Mouse (Mus musculus) neural tube, embryonic 15.5 days (tissue): ENCODE results near the gene Spout1. TPM values are rescaled to one million over a fixed set of nuclear protein-coding genes. Genes with fewer than 3 reads are reported as not detected.
"Not testable (repeated sequence)": the region's sequence is repeated elsewhere in the genome, so short reads cannot be mapped to it uniquely, and the experiment has no call there.

ENCODE experiments used
- ATAC-seq: fragments of 200-750 bp; cut with Nextera tagmentation; 2 replicates; pipeline ENCODE4 v1.8.0; 2017; ENCODE audit warnings: mild to moderate bottlenecking, moderate TSS enrichment, moderate library complexity; ENCODE audit not compliant: low FRiP score
- H3K27ac ChIP-seq: fragments of 300-500 bp; sonication (generic); replicated peaks from 2 replicates; pipeline ENCODE4 v1.5.1; 2015; ENCODE audit warnings: mild to moderate bottlenecking, inconsistent platforms
- H3K27me3 ChIP-seq: fragments of 300-500 bp; sonication (generic); replicated peaks from 2 replicates; pipeline ENCODE4 v1.6.1; 2015; ENCODE audit warnings: inconsistent platforms
- H3K36me3 ChIP-seq: fragments of 300-500 bp; sonication (generic); 2 replicates; pipeline ENCODE4 v1.6.1; 2015; ENCODE audit warnings: inconsistent platforms
- H3K4me1 ChIP-seq: fragments of 300-500 bp; sonication (generic); 2 replicates; pipeline ENCODE4 v1.6.1; 2015; ENCODE audit warnings: inconsistent platforms
- H3K4me2 ChIP-seq: fragments of 300-500 bp; sonication (generic); 2 replicates; pipeline ENCODE4 v1.6.1; 2015; ENCODE audit warnings: inconsistent platforms, mild to moderate bottlenecking, moderate library complexity
- H3K4me3 ChIP-seq: fragments of 300-500 bp; sonication (generic); replicated peaks from 2 replicates; pipeline ENCODE4 v1.5.1; 2015; ENCODE audit warnings: mild to moderate bottlenecking, inconsistent platforms
- H3K9ac ChIP-seq: fragments of 300-500 bp; sonication (generic); replicated peaks from 2 replicates; pipeline ENCODE4 v1.6.1; 2015; ENCODE audit warnings: mild to moderate bottlenecking, inconsistent platforms
- H3K9me3 ChIP-seq: fragments of 300-500 bp; sonication (generic); replicated peaks from 2 replicates; pipeline ENCODE4 v1.6.1; 2016; ENCODE audit warnings: inconsistent platforms
- WGBS: fragments of 180-500 bp; shearing (Covaris S2); methylation state at CpG from one replicate; pipeline ENCODE4 v1.1.7; 2015; ENCODE audit warnings: mixed read lengths; 5-methylcytosine and 5-hydroxymethylcytosine counted together
- polyA plus RNA-seq: library from polyadenylated mRNA; unstranded; fragments of >200 nt; fragmentation: Nextera tagmentation; extraction: Ambion mirVana; gene quantifications from 2 replicates; pipeline ENCODE4 v1.2.1, GENCODE M21; 2015

Gene Spout1
- polyA plus RNA-seq, 1 experiment from 2014 or later, result 70.5 TPM

GRCm38 (mm10) chr2:30203439-30203838 is 25.2 kb upstream of the Spout1 start:
- Histone ChIP-seq H3K4me1 (peaks cover 22% of the 10 kb centered on the region), H3K27me3 (no peaks in the 10 kb centered on the region), H3K27ac (no peak overlapping the region), H3K36me3 (no peaks in the 10 kb centered on the region), H3K9me3 (no peaks in the 10 kb centered on the region), H3K4me3 (no peak overlapping the region), H3K4me2 (no peak overlapping the region), H3K9ac (no peak overlapping the region)
- 80% methylated on average over 7 of the region's 7 CpGs for WGBS
- ATAC-seq, result no peak

- Histone ChIP-seq H3K27me3 (no peaks in the 10 kb centered on the region), H3K9me3 (no peaks in the 10 kb centered on the region), H3K36me3 (no peaks in the 10 kb centered on the region), H3K27ac (no peak overlapping the region), H3K9ac (no peak overlapping the region), H3K4me1 (peaks cover 12% of the 10 kb centered on the region), H3K4me2 (no peak overlapping the region), H3K4me3 (no peak overlapping the region)
- 87% methylated on average over 5 of the region's 5 CpGs for WGBS
- no peak for ATAC-seq
These were observed 22.2 kb upstream of the Spout1 start for GRCm38 (mm10) chr2:30200388-30200925.

GRCm38 (mm10) chr2:30199984-30200383 is 21.7 kb upstream of the Spout1 start:
- no peak overlapping the region for H3K9ac ChIP-seq
- whole genome bisulfite sequencing, result 67% methylated on average over 1 of the region's 1 CpGs
- ATAC-seq, result no peak
- H3K27ac ChIP-seq, result no peak overlapping the region
- no peak overlapping the region for H3K4me2 ChIP-seq
- H3K4me1 ChIP-seq, result peaks cover 11% of the 10 kb centered on the region
- H3K36me3 ChIP-seq, result no peaks in the 10 kb centered on the region
- no peaks in the 10 kb centered on the region for H3K27me3 ChIP-seq
- H3K4me3 ChIP-seq, result no peak overlapping the region
- H3K9me3 ChIP-seq, result no peaks in the 10 kb centered on the region

GRCm38 (mm10) chr2:30198021-30198420 is 19.8 kb upstream of the Spout1 start:
- Histone ChIP-seq H3K4me2 (no peak overlapping the region), H3K4me3 (no peak overlapping the region), H3K9ac (no peak overlapping the region), H3K36me3 (no peaks in the 10 kb centered on the region), H3K9me3 (no peaks in the 10 kb centered on the region), H3K4me1 (no peaks in the 10 kb centered on the region), H3K27me3 (no peaks in the 10 kb centered on the region), H3K27ac (no peak overlapping the region)
- ATAC-seq, result no peak
- WGBS, result 60% methylated on average over 4 of the region's 4 CpGs

DNA sequence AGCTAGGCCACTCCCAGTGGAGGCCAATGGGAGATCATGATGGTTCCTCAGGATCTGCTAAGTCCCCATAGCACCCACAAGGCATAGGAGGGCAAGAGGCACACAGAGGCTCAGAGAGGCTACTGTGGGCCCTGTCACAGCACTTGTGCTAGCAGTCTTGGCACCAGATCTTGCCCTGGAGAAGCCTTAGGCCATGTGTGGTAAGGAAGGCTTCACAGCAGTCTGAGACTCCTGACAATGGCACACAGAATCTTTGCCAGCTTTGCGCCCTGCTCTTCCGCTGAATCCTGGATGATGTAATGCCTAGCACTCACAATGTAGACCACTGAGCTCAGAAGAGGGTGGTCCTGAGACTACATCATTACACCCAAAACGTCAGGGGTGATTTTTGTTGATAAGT is 16.4 kb upstream of the Spout1 start:
- ATAC-seq, result no peak
- Histone ChIP-seq H3K9ac (no peak overlapping the region), H3K9me3 (no peaks in the 10 kb centered on the region), H3K4me1 (no peaks in the 10 kb centered on the region), H3K36me3 (peaks cover 5% of the 10 kb centered on the region; the same call in 1 of the 2 replicates), H3K4me3 (no peak overlapping the region), H3K27ac (no peak overlapping the region), H3K27me3 (no peaks in the 10 kb centered on the region), H3K4me2 (no peak overlapping the region)
- WGBS, result 81% methylated on average over 3 of the region's 3 CpGs

DNA sequence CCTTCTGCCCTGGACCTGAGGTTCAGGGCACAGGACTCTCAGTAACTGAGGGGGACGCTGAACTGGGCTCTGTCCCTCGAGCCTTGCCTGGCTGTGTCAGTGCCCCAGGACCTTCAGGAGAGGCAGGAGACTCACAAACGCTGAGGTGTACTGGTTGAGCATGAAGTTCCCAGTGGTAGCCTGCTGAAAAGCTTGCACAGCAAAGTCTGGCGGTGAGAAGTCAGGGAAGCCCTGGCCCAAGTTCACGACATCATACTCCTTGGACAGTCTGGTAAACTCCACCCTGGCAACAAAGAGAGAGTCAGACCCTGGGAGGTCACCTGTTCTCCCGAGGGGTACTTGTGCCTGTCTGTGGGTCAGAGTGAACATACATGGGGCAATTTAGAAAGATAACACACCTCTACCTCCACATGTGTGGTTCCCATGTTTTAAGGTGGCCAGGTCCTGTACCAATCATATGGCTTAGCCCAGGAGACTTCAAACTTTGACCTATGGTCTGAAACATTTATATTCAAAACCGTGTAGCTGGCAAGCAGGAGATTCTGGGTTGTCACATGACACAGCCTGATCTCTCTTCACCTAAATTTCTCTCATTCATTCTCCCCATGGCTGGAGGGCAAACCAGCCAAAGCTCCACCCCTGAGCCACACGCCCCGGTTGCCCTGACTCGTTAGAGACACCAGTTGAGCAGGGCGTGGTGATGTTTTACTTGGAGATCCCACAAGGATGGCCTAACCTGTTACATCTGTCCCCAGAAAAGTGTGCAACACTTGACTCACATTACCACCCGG is 13.7 kb upstream of the Spout1 start:
- Histone ChIP-seq H3K9ac (no peak overlapping the region), H3K36me3 (peaks cover 11% of the 10 kb centered on the region), H3K9me3 (no peaks in the 10 kb centered on the region), H3K27ac (no peak overlapping the region), H3K4me3 (no peak overlapping the region), H3K4me1 (no peaks in the 10 kb centered on the region), H3K4me2 (no peak overlapping the region), H3K27me3 (no peaks in the 10 kb centered on the region)
- WGBS, result 93% methylated on average over 12 of the region's 12 CpGs
- ATAC-seq, result no peak

- WGBS, result 77% methylated on average over 3 of the region's 3 CpGs
- no peak for ATAC-seq
- Histone ChIP-seq H3K9ac (no peak overlapping the region), H3K4me3 (no peak overlapping the region), H3K27me3 (no peaks in the 10 kb centered on the region), H3K9me3 (no peaks in the 10 kb centered on the region), H3K4me1 (no peaks in the 10 kb centered on the region), H3K36me3 (peaks cover 11% of the 10 kb centered on the region), H3K4me2 (no peak overlapping the region), H3K27ac (no peak overlapping the region)
These were observed 7.4 kb upstream of the Spout1 start for GRCm38 (mm10) chr2:30185681-30186080.

DNA sequence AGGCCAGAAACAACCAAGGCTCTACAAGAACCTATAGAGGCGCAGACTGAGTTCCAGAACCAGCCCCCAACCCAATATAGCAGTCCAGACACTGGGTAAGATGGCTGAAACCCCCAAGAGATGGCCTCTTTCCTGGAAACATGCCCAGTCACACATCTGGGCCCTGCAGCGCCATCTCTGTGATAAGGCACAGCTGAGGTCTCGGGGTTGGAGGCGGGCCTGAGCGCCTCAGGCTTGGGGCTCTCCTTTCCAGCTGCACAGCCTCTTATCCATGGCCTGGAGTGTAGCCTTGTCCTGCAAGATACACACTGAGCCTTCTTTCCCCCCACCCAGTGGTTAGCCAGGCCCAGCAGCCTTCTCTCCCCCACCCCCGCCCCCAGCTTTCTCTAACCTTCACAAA is 7.0 kb upstream of the Spout1 start:
- no peaks in the 10 kb centered on the region for H3K4me1 ChIP-seq
- ATAC-seq, result no peak
- peaks cover 11% of the 10 kb centered on the region for H3K36me3 ChIP-seq
- 90% methylated on average over 6 of the region's 6 CpGs for WGBS
- no peak overlapping the region for H3K4me3 ChIP-seq
- H3K9me3 ChIP-seq, result no peaks in the 10 kb centered on the region
- no peaks in the 10 kb centered on the region for H3K27me3 ChIP-seq
- H3K4me2 ChIP-seq, result no peak overlapping the region
- H3K27ac ChIP-seq, result no peak overlapping the region
- H3K9ac ChIP-seq, result no peak overlapping the region

DNA sequence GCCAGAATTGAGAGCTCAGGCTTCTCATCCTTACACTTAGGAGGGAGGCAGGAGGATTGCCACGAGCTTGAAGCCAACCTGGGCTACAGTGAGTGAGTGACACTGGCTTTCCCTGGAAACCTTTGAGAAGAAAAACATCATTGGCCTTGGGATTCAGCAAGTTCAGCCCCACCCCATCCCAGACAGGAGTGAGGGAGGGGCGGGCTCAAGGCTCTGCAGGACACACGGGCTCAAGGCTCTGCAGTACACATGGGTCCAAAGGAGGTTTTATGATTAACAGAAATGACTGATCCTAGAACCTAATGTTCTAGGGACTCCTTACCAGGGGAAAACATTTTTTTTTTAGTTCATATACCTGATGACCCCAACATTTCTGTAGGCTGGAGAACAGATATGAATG is 5.5 kb upstream of the Spout1 start:
- peaks cover 5% of the 10 kb centered on the region; the same call in 1 of the 2 replicates for H3K36me3 ChIP-seq
- no peaks in the 10 kb centered on the region for H3K9me3 ChIP-seq
- no peak overlapping the region for H3K4me3 ChIP-seq
- 73% methylated on average over 3 of the region's 3 CpGs for WGBS
- no peaks in the 10 kb centered on the region for H3K27me3 ChIP-seq
- no peak overlapping the region for H3K27ac ChIP-seq
- no peak for ATAC-seq
- H3K9ac ChIP-seq, result no peak overlapping the region
- no peaks in the 10 kb centered on the region; the same call in 1 of the 2 replicates for H3K4me1 ChIP-seq
- no peak overlapping the region for H3K4me2 ChIP-seq

- Histone ChIP-seq H3K9ac (no peak overlapping the region), H3K4me1 (peaks cover 7% of the 10 kb centered on the region), H3K4me2 (no peak overlapping the region), H3K27me3 (no peaks in the 10 kb centered on the region), H3K9me3 (no peaks in the 10 kb centered on the region), H3K36me3 (no peaks in the 10 kb centered on the region), H3K4me3 (no peak overlapping the region), H3K27ac (no peak overlapping the region)
- whole genome bisulfite sequencing, result 83% methylated on average over 2 of the region's 2 CpGs
- no peak for ATAC-seq
These were observed 4.2 kb upstream of the Spout1 start for GRCm38 (mm10) chr2:30182424-30182823.

DNA sequence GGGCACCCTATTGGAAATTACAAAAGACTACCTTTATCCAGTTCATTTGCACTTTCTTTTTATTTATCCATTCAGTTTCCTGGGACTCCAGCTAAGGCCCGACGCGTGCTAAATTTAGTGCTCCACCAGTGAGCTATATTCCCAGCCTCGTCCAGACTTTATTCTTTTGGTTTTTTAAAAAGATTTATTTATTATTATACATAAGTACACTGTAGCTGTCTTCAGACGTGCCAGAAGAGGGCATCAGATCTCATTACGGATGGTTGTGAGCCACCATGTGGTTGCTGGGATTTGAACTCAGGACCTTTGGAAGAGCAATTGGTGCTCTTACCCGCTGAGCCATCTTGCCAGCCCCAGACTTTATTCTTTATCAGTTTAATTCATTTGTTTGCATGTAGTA is 452 bp upstream of the Spout1 start:
- H3K4me2 ChIP-seq, result peak overlapping the region; percentile 92
- WGBS, result 34% methylated on average over 7 of the region's 7 CpGs

GRCm38 (mm10) chr2:30176561-30176960 is 1.7 kb downstream of the Spout1 start:
- Histone ChIP-seq H3K27me3 (no peaks in the 10 kb centered on the region), H3K36me3 (peaks cover 44% of the 10 kb centered on the region), H3K4me2 (no peak overlapping the region), H3K9me3 (no peaks in the 10 kb centered on the region), H3K4me1 (peaks cover 37% of the 10 kb centered on the region), H3K9ac (no peak overlapping the region), H3K4me3 (no peak overlapping the region), H3K27ac (no peak overlapping the region)
- WGBS, result 100% methylated on average over 2 of the region's 2 CpGs
- ATAC-seq, result no peak

More for the DNA sequence above, 452 bp upstream of the Spout1 start:
- H3K4me1 ChIP-seq, result peaks cover 19% of the 10 kb centered on the region
- ATAC-seq, result peak; percentile 40; the same call in 1 of the 2 replicates
- H3K9me3 ChIP-seq, H3K27ac ChIP-seq, H3K27me3 ChIP-seq, H3K9ac ChIP-seq: not testable (repeated sequence)
- peak overlapping the region; percentile 70 for H3K4me3 ChIP-seq
- peaks cover 31% of the 10 kb centered on the region for H3K36me3 ChIP-seq
